Mouse (Mus musculus) limb, embryonic 14.5 days (tissue): Measurements from ENCODE around the gene Anp32a. TPM values are rescaled to one million over a fixed set of nuclear protein-coding genes. Genes with fewer than 3 reads are reported as not detected.

Source experiments
- ATAC-seq: fragments of 200-750 bp; cut with Nextera tagmentation; 2 replicates; pipeline ENCODE4 v1.8.0; 2017; ENCODE audit warnings: low read depth, moderate number of reproducible peaks, moderate TSS enrichment; ENCODE audit not compliant: low FRiP score
- DNase-seq: peaks from one replicate; pipeline ENCODE4 v3.0.0-alpha.2; 2015; ENCODE audit warnings: low spot score
- H3K27ac ChIP-seq: fragments of 300-500 bp; sonication (generic); replicated peaks from 2 replicates; pipeline ENCODE4 v1.5.1; 2014; ENCODE audit warnings: low read depth, mild to moderate bottlenecking, low read length, moderate library complexity, mixed read lengths
- H3K27me3 ChIP-seq: fragments of 300-500 bp; sonication (generic); 2 replicates; pipeline ENCODE4 v1.6.1; 2014; ENCODE audit warnings: low read length, mixed read lengths; ENCODE audit not compliant: control insufficient read depth, insufficient read depth
- H3K36me3 ChIP-seq: fragments of 300-500 bp; sonication (generic); 2 replicates; pipeline ENCODE4 v1.6.1; 2014; ENCODE audit warnings: mild to moderate bottlenecking, low read length, moderate library complexity, mixed read lengths; ENCODE audit not compliant: control insufficient read depth, insufficient read depth
- H3K4me1 ChIP-seq: fragments of 300-500 bp; sonication (generic); 2 replicates; pipeline ENCODE4 v1.6.1; 2014; ENCODE audit warnings: antibody characterized with exemption, low read length, mixed read lengths; ENCODE audit not compliant: control insufficient read depth, insufficient read depth
- H3K4me2 ChIP-seq: fragments of 300-500 bp; sonication (generic); replicated peaks from 2 replicates; pipeline ENCODE4 v1.6.1; 2014; ENCODE audit warnings: low read depth, mild to moderate bottlenecking, low read length, moderate library complexity; ENCODE audit not compliant: severe bottlenecking
- H3K4me3 ChIP-seq: fragments of 300-500 bp; sonication (generic); replicated peaks from 2 replicates; pipeline ENCODE4 v1.5.1; 2014; ENCODE audit warnings: low read length
- H3K9ac ChIP-seq: fragments of 300-500 bp; sonication (generic); 2 replicates; pipeline ENCODE4 v1.6.1; 2014; ENCODE audit warnings: mild to moderate bottlenecking, low read depth, low read length, moderate library complexity; ENCODE audit not compliant: severe bottlenecking
- H3K9me3 ChIP-seq: fragments of 300-500 bp; sonication (generic); 2 replicates; pipeline ENCODE4 v1.6.1; 2016; ENCODE audit warnings: low read length; ENCODE audit not compliant: control insufficient read depth
- POLR2A ChIP-seq: fragments of 200-500 bp; IDR thresholded peaks from 2 replicates; pipeline ENCODE4 v1.8.0; 2012; ENCODE audit warnings: inconsistent platforms, mild to moderate bottlenecking, moderate library complexity, borderline replicate concordance; ENCODE audit not compliant: insufficient read depth, insufficient read length; ENCODE audit errors: extremely low read depth
- WGBS: fragments of 180-500 bp; shearing (Covaris S2); extraction: QIAGEN DNeasy Blood & Tissue Kit; methylation state at CpG from one replicate; pipeline ENCODE4 v1.1.7; 2014; 5-methylcytosine and 5-hydroxymethylcytosine counted together
- polyA plus RNA-seq, 2 experiments: library from polyadenylated mRNA; depleted of rRNA in 1 of 2; stranded (reverse) in 1 of 2; unstranded in 1 of 2; fragments of >200 nt; fragmentation: Nextera tagmentation in 1 of 2; extraction: Ambion mirVana in 1 of 2; gene quantifications; 2 replicates each; pipeline versions ENCODE4 v1.2.1 to v1.2.3; 2012 to 2014

Gene Anp32a
- polyA plus RNA-seq, 2 experiments: 104 to 468 TPM

- Histone ChIP-seq H3K4me3 (no peak overlapping the region), H3K27me3 (no peaks in the 10 kb centered on the region), H3K9me3 (no peaks in the 10 kb centered on the region), H3K27ac (no peak overlapping the region), H3K4me2 (no peak overlapping the region), H3K9ac (no peak overlapping the region), H3K4me1 (no peaks in the 10 kb centered on the region), H3K36me3 (no peaks in the 10 kb centered on the region)
- ATAC-seq (no peak), DNase-seq (no peak)
- TF ChIP-seq POLR2A: no peak
- WGBS: 65% methylated on average over 1 of the region's 1 CpGs
Measured at GRCm38 (mm10) chr9:62323816-62324215, 17.3 kb upstream of the Anp32a start.

DNA sequence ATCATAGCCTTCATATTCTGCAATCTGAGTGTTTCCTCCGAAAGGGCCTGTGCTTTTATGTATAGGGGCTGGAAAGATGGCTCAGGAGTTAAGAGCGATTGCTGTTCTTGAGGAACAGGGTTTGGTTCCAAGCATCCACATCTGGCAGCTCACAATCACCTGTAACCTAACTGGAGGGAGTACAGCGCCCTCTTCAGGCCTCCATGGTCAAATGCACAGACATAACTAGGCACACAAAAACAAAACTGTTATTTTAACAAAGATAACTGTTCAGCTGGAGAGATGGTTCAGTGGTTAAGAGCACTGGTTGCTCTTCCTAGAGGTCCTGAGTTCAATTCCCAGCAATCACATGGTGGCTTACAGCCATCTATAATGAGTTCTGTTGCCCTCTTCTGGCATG is 15.1 kb upstream of the Anp32a start:
- WGBS: 57% methylated on average over 3 of the region's 3 CpGs
- no peaks in the 10 kb centered on the region for H3K27me3 ChIP-seq
- no peaks in the 10 kb centered on the region for H3K9me3 ChIP-seq
- no peak overlapping the region for H3K4me2 ChIP-seq
- ATAC-seq: no peak
- H3K27ac ChIP-seq: no peak overlapping the region
- no peaks in the 10 kb centered on the region for H3K36me3 ChIP-seq
- H3K4me3 ChIP-seq: no peak overlapping the region
- TF ChIP-seq POLR2A: no peak
- DNase-seq: no peak
- H3K4me1 ChIP-seq: no peaks in the 10 kb centered on the region
- no peak overlapping the region for H3K9ac ChIP-seq

DNA sequence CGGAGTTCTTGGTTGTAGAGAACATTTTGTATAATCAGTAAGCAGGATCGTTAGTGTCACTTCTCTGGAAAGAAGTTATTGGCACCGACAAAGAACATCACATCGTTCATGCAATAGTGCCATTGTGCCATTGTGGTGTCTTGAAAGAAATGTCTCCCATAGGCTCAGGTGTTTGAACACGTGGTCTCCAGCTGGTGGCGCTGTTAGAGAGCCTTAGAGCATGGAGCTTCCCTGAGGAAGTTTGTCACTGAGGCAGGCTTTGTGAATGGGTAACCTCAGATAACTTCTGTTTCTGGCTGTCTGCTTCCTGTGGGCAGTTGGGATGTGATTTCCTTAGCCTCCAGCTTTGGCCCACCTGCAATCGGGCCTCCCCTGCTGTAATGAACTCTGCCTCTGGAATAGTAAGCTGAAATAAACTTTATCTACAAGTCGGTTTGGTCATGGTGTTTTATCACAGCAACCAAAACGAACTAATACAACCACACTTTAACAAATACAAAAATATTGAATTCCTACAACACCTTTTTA is 6.7 kb upstream of the Anp32a start:
- Histone ChIP-seq H3K36me3 (no peaks in the 10 kb centered on the region), H3K27ac (no peak overlapping the region), H3K4me3 (no peak overlapping the region), H3K4me2 (no peak overlapping the region), H3K9me3 (no peaks in the 10 kb centered on the region), H3K9ac (no peak overlapping the region), H3K4me1 (no peaks in the 10 kb centered on the region), H3K27me3 (no peaks in the 10 kb centered on the region)
- 91% methylated on average over 9 of the region's 9 CpGs for WGBS
- DNase-seq (no peak), ATAC-seq (no peak)
- no peak for TF ChIP-seq POLR2A

DNA sequence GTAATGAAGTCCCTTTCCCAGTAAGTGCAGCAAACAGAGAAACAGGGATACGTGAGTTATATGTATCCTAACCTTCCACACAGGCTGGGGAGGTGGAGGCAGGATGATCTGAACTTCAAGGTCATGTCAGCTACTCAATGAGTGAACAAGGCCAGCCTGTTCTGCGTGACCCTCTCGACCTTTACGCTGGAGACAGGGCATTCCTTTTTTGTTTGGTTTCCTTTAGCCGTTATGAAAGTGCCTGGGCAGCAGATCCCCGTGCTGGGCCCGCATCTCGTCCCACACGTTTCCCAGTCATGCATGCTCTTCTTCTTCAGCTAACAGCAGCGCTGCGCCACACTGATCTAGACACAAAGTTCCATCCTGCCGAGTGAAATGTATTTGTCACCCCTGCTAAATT is 5.7 kb upstream of the Anp32a start:
- Histone ChIP-seq H3K9ac (no peak overlapping the region), H3K9me3 (no peaks in the 10 kb centered on the region), H3K4me1 (peaks cover 3% of the 10 kb centered on the region; the same call in 1 of the 2 replicates), H3K36me3 (no peaks in the 10 kb centered on the region), H3K4me2 (no peak overlapping the region), H3K27me3 (no peaks in the 10 kb centered on the region), H3K27ac (no peak overlapping the region), H3K4me3 (no peak overlapping the region)
- TF ChIP-seq POLR2A: no peak
- ATAC-seq (no peak), DNase-seq (no peak)
- 75% methylated on average over 12 of the region's 12 CpGs for WGBS

- Histone ChIP-seq H3K4me3 (no peak overlapping the region), H3K27ac (no peak overlapping the region), H3K9ac (no peak overlapping the region), H3K4me2 (no peak overlapping the region), H3K27me3 (no peaks in the 10 kb centered on the region), H3K9me3 (no peaks in the 10 kb centered on the region), H3K36me3 (no peaks in the 10 kb centered on the region), H3K4me1 (peaks cover 3% of the 10 kb centered on the region; the same call in 1 of the 2 replicates)
- DNase-seq (no peak), ATAC-seq (no peak)
- WGBS: 76% methylated on average over 4 of the region's 4 CpGs
- no peak for TF ChIP-seq POLR2A
Measured at GRCm38 (mm10) chr9:62337924-62338635, 3.0 kb upstream of the Anp32a start.
